Mouse (Mus musculus): ENCODE results near the gene Cycs.
"Not testable (repeated sequence)": the region's sequence is repeated elsewhere in the genome, so short reads cannot be mapped to it uniquely, and the experiment has no call there.

Gene Cycs

GRCm38 (mm10) chr6:50566141-50566996 lies at the start of gene Cycs:
Gene Cycs, minus strand, starts transcription at chr6:50566538.
- DNase-seq (ENCODE audit: low spot score in 2 of 2) = peak; percentile 97 to 98

DNA sequence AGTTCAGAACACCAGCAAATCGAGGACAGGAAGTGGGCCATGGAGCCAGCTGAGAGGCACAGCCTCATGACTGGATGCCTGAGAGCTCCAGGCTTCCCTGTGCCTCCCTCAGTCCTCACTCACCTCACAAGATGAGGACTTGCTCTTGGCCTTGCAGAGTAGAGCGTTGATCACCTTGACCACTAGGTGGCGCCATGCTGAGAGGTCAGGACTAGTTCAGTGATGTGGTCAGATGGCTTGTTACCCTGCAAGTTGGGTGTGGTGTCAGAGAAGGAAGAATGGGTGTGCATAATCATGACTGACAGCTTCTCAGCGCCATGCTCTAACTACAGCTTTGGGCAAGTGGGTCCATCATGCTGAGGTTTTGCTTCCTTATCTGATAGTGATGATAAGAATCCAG lies 35.3 kb upstream of the Cycs start:
- DNase-seq (ENCODE audit: low spot score in 2 of 2) = no peak

- no peak for DNase-seq (ENCODE audit: low spot score in 2 of 2)
Measured at GRCm38 (mm10) chr6:50598560-50598959, 32.2 kb upstream of the Cycs start.

GRCm38 (mm10) chr6:50596301-50597211 lies 30.2 kb upstream of the Cycs start, which contains the start of gene 4921507P07Rik:
Gene 4921507P07Rik, minus strand, starts transcription at chr6:50596632.
- DNase-seq (ENCODE audit: low spot score in 2 of 2) = peak; percentile 71 to 82

DNA sequence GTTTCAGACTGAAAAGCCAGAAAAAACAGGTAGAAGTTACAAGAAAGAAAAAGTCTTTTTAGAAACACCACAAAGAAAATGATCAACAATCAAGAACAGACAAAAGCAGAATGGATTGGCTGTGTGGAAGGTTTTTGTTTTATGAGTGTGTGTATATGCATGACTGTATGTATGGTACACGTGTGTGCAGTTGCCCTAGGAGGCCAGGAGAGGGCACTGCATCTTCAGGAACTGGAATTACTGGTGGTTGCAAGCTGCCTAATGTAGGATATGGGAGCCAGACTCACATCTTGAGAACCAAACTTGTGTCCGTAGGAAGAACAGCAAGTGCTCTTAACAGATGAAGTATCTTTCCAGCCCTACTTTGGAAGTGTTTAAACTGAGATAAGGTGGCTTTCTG lies 28.0 kb upstream of the Cycs start:
- DNase-seq (ENCODE audit: low spot score in 2 of 2) = no peak

DNA sequence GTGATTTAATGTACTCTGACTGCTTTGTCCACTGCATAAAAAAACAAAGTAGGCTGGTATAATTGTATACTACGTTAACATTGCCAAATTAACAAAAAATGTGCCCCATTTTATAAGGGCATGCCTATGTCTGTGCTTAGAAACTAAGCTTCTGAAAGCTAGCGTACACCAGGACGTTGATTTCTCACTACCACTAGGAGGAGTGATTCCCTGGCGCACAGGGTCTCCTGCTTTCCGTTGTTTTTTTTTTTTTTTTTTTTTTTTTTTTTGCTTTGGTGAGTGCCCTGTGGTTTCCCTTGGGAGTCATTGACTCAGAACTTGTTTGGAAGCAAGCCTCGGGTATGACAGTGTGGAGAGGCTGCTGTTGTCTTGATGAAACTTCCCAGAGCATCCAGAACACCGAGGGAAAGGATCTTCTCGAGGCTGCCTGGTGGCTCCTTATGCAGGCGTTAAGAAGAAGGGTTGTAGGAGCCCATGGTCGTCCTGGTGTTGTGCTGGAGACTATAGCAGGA lies 27.1 kb upstream of the Cycs start:
- no peak for DNase-seq (ENCODE audit: low spot score in 2 of 2)

- DNase-seq (ENCODE audit: low spot score in 2 of 2) = no peak
Measured at GRCm38 (mm10) chr6:50590234-50590633, 23.9 kb upstream of the Cycs start.

DNA sequence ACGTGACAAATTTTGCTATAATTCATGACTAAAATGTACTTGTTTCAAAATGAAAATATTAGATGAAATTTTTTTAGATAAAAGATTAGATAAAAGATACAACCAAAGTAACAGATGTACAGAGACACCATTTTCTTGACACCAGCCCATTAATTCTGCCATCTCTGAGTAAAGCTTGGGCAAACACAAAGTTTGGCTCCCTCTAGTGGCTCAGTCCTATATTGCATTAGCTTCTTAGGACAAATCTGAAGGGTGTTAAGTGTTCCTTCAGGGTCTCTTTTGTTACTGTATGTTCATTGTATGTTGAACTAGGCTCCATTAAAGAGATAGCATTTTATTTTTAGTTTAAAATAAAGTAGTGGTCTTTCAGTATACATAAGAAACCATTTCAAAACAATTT lies 21.9 kb upstream of the Cycs start:
- DNase-seq (ENCODE audit: low spot score in 2 of 2) = peak in 1 of 2 experiments; percentile 35

- no peak for DNase-seq (ENCODE audit: low spot score in 2 of 2)
Measured at GRCm38 (mm10) chr6:50587412-50587811, 21.1 kb upstream of the Cycs start.

GRCm38 (mm10) chr6:50586316-50586715 lies 20.0 kb upstream of the Cycs start:
- DNase-seq (ENCODE audit: low spot score in 2 of 2) = no peak

DNA sequence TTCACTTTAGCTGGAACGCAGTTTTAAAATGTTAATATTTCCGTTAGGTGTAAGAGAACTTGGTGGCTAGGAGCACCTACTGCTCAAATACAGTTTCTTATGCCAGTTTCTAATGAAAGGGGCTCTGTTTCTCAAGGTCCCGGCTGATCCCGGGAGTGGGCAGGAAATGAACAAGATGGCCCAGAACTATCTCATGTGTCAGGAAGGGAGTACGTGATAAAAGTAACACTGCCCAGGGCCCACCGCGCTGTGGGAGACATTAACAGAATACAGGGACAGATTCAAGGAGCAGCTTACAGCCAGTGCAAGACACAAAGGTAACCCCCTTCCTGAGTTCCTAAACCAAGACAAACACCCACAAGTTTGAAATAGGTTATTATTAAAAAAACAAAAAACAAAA lies 19.4 kb upstream of the Cycs start:
- DNase-seq (ENCODE audit: low spot score in 2 of 2) = no peak

GRCm38 (mm10) chr6:50571661-50572060 lies 5.3 kb upstream of the Cycs start:
- DNase-seq (ENCODE audit: low spot score in 2 of 2) = no peak

- no peak for DNase-seq (ENCODE audit: low spot score in 2 of 2)
Measured at GRCm38 (mm10) chr6:50566997-50567255, 588 bp upstream of the Cycs start.

DNA sequence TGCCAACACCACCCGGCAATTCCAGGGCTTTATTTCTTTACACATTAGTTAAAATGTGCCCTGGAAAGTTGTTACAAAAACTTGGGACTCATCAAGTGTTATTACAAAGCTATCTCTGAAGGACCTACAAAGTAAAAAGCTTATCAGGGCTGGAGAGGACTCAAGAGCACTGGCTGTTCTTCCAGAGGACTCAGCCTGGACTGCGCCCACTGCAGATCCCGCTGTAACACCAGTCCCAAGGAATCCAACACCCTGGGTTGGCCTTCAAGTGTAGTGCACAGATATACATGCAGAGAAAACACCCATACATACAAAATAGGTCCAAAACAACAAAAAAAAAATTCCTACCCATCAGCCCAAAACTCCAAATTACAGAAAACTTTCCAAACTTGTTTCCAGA lies 2.7 kb downstream of the Cycs start:
- no peak for DNase-seq (ENCODE audit: low spot score in 2 of 2)

DNA sequence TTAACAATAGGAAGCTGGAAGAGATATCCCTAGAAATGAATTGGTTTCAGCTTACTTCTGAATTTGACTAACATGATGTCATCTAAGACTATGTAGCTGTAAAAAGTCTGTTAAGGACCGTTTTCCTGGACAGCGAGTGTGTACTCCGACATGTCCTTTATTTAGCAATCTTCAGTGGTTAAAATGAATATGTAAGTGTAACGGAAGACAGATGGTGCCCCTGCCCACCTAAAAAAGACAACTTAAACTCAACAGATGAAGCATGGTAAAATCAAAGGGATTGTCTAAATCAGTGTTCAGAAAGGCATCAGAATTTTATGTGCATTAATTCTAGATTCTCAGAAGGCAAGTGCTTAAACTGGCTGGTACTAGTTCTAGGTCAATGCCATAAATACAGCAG lies 3.9 kb downstream of the Cycs start:
- DNase-seq (ENCODE audit: low spot score in 2 of 2) = no peak

- no peak for DNase-seq (ENCODE audit: low spot score in 2 of 2)
Measured at GRCm38 (mm10) chr6:50560776-50561175, 5.6 kb downstream of the Cycs start.

GRCm38 (mm10) chr6:50558877-50559276 lies 7.5 kb downstream of the Cycs start:
- no peak for DNase-seq (ENCODE audit: low spot score in 2 of 2)

GRCm38 (mm10) chr6:50557566-50557965 lies 8.8 kb downstream of the Cycs start:
- no peak for DNase-seq (ENCODE audit: low spot score in 2 of 2)

DNA sequence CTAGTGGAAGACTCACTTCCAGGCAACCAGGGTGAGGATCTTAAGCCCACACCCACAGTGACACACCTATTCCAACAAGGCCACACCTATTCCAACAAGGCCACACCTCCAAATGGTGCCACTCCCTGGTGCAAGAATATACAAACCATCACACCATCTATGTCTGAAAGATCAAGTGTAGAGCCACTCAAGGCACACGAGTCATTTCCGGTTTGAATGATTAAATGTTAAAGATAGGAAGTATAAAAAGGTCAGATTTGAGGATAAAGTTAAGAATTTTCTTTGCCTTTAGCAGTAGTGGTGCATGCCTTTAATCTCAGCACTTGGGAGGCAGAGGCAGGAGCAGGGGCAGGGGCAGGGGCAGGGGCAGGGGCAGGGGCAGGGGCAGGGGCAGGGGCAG lies 12.1 kb downstream of the Cycs start:
- not testable (repeated sequence) for DNase-seq (ENCODE audit: low spot score in 2 of 2)

GRCm38 (mm10) chr6:50552881-50553518 lies 13.3 kb downstream of the Cycs start:
- DNase-seq (ENCODE audit: low spot score in 2 of 2) = no peak

- no peak for DNase-seq (ENCODE audit: low spot score in 2 of 2)
Measured at GRCm38 (mm10) chr6:50549791-50550190, 16.5 kb downstream of the Cycs start.

DNA sequence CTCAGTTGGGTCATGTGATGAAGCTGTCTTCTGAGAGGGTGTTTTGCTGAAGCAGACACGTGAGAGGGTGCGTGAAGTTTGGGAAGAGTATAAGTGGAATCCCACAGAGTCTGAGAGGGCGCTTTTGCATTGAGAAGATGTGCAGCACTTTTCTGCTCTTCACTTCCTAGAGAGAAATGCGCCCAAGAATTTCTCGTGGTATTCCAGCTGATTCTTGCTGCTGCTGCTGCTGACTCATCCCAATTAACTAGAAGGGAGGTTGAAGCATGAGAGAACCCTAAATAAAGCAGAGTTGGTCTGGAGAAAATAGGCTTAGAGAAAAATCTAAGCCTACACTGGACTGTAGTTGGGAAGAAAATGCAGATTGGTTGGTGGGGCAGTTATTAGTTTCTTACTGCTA lies 17.3 kb downstream of the Cycs start:
- DNase-seq (ENCODE audit: low spot score in 2 of 2) = no peak

Data from frontal cortex, postnatal 25 days (tissue).